33 mouse cellular contexts compared by ENCODE assay signal in the genomic region with DNA sequence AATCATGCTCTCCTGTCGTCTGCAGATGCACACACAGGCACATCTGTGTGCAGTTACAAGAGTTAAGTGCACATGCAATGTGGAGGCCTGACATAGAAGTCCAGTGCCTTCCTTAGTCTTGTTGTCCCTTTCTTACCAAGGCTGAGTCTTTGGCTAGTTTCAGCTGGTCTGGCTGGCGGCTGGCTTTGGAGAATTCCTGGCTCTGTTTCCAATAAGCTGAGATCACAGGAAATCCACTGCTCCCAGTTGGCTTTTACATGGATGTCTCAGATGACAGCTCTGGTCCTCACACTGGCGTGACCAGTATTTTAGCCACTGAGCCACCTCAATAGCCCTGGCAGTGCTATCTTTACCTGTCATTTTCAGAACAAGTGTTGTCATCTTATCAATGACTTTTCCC.
A peak's percentile ranks its signal among the peaks of the same experiment; 100 is the strongest.
DNase-seq lines count a peak whose midpoint lies in the region; ATAC-seq and TF ChIP-seq lines count a peak whose summit lies in the region.
"Had no signal": no experiment of that assay in that cellular context is flagged by ENCODE, and none has a peak within 500 bp of the region (broad histone marks: within the 10 kb centered on the region; RNA-seq: fewer than 3 reads in every experiment).

No protein-coding gene starts in this region.

- no peak for TF ChIP-seq EP300 in heart, adult 2 months (IDR thresholded peaks at IDR 0.05; ENCODE audit: insufficient read depth, low read depth, low read length)

- no peak overlapping the region for H3K4me3 ChIP-seq in heart, adult 2 months
- no peak overlapping the region for H3K4me3 ChIP-seq in heart, embryonic 10.5 days
- no peak overlapping the region for H3K4me3 ChIP-seq in forebrain, embryonic 14.5 days (ENCODE audit: low read depth, low read length)
- H3K4me3 ChIP-seq: embryonic facial prominence, embryonic 13.5 days; forebrain, embryonic 10.5 days; hindbrain, embryonic 12.5 days; intestine, embryonic 15.5 days; limb, embryonic 10.5 days; limb, embryonic 15.5 days; liver, embryonic 15.5 days; lung, embryonic 15.5 days; midbrain, embryonic 13.5 days; neural tube, embryonic 13.5 days had no signal

- intact Hi-C loops in gastrocnemius, postnatal 36 days (cut with DNase I), result no loop called here
- intact Hi-C loops in heart, adult 2 months (cut with DNase I), result no loop called here
- intact Hi-C loops in heart, postnatal 36 days (cut with DNase I), result no loop called here

- no peaks in the 10 kb centered on the region for H3K79me2 ChIP-seq in heart, adult 2 months (replicated peaks; ENCODE audit: control insufficient read depth, insufficient read depth, low read length)

- WGBS in heart, adult 2 months, result 45% methylated on average over 3 of the region's 3 CpGs
- WGBS in heart, embryonic 10.5 days, result 79% methylated on average over 3 of the region's 3 CpGs
- 88% methylated on average over 3 of the region's 3 CpGs for WGBS in forebrain, embryonic 14.5 days

- no peak overlapping the region for H3K4me2 ChIP-seq in forebrain, embryonic 14.5 days (ENCODE audit: low read length)
- H3K4me2 ChIP-seq: embryonic facial prominence, embryonic 13.5 days; hindbrain, embryonic 12.5 days; intestine, embryonic 15.5 days; limb, embryonic 15.5 days; liver, embryonic 15.5 days; lung, embryonic 15.5 days; midbrain, embryonic 13.5 days; neural tube, embryonic 13.5 days had no signal

- no peak for TF ChIP-seq POLR2A in heart, adult 2 months (IDR thresholded peaks at IDR 0.05; ENCODE audit: insufficient read depth, low read depth, low read length)

- no peak for ATAC-seq in forebrain, embryonic 14.5 days
- ATAC-seq: activated CD4-positive, CD25-positive, alpha-beta regulatory T cell, adult 4 months; forebrain, postnatal 0 days; hindbrain, postnatal 0 days; intestine, embryonic 15.5 days; midbrain, embryonic 13.5 days had no signal

- peak; percentile 18 for DNase-seq in gastrocnemius, adult 18-20 months (ENCODE audit: low spot score)
- no peak for DNase-seq in gastrocnemius, postnatal 36 days
- peak; percentile 31 to 40 for DNase-seq in heart, adult 2 months
- no peak for DNase-seq in heart, embryonic 10.5 days (ENCODE audit: low spot score)
- DNase-seq in gastrocnemius, postnatal 25 days, result peak; percentile 23
- DNase-seq in heart, postnatal 36 days, result peak; percentile 18 to 28
- no peak for DNase-seq in urinary bladder, postnatal 14 days (ENCODE audit: low spot score)
- DNase-seq in forebrain, embryonic 14.5 days (ENCODE audit: low spot score), result no peak
- DNase-seq: adrenal gland, postnatal 10 days; cerebellum, adult 9-10 months; cerebellum, postnatal 36 days; forebrain, postnatal 0 days; kidney, adult 8-10 months; kidney, postnatal 4 days; layer of hippocampus, postnatal 36 days; right cerebral cortex, postnatal 4 days; thymus, adult 2 months; thymus, postnatal 4 days had no signal

- H3K4me1 ChIP-seq in heart, adult 2 months (ENCODE audit: control insufficient read depth, insufficient read depth, low read length), result peaks cover 1% of the 10 kb centered on the region
- H3K4me1 ChIP-seq in heart, embryonic 10.5 days, result no peaks in the 10 kb centered on the region
- H3K4me1 ChIP-seq in forebrain, embryonic 14.5 days (ENCODE audit: control insufficient read depth, insufficient read depth, low read length), result peaks cover 3% of the 10 kb centered on the region; the same call in 1 of the 2 replicates
- H3K4me1 ChIP-seq: hindbrain, embryonic 12.5 days; intestine, embryonic 15.5 days; limb, embryonic 15.5 days; liver, embryonic 15.5 days; midbrain, embryonic 13.5 days; neural tube, embryonic 13.5 days had no signal

- TF ChIP-seq CTCF in heart, adult 2 months (IDR thresholded peaks at IDR 0.05), result no peak

- H3K27ac ChIP-seq in heart, adult 2 months, result no peak overlapping the region
- H3K27ac ChIP-seq in heart, embryonic 10.5 days, result no peak overlapping the region
- H3K27ac ChIP-seq in forebrain, embryonic 14.5 days (ENCODE audit: low read depth, low read length), result no peak overlapping the region
- H3K27ac ChIP-seq: embryonic facial prominence, embryonic 13.5 days; forebrain, embryonic 10.5 days; hindbrain, embryonic 12.5 days; hindbrain, postnatal 0 days; intestine, embryonic 15.5 days; kidney, postnatal 0 days; limb, embryonic 10.5 days; limb, embryonic 15.5 days; liver, embryonic 15.5 days; lung, embryonic 15.5 days; macrophage; midbrain, embryonic 13.5 days; neural tube, embryonic 13.5 days had no signal

- no peaks in the 10 kb centered on the region for H3K27me3 ChIP-seq in heart, adult 2 months (ENCODE audit: control insufficient read depth, insufficient read depth, low read length)
- H3K27me3 ChIP-seq in heart, embryonic 10.5 days (ENCODE audit: insufficient read depth, poor library complexity, severe bottlenecking), result no peaks in the 10 kb centered on the region
- H3K27me3 ChIP-seq in forebrain, embryonic 14.5 days (replicated peaks; ENCODE audit: control insufficient read depth, insufficient read depth, low read length), result no peaks in the 10 kb centered on the region
- H3K27me3 ChIP-seq: CH12.LX; embryonic facial prominence, embryonic 13.5 days; hindbrain, embryonic 12.5 days; intestine, embryonic 15.5 days; limb, embryonic 15.5 days; liver, embryonic 15.5 days; lung, embryonic 15.5 days; midbrain, embryonic 13.5 days; neural tube, embryonic 13.5 days had no signal

- no peaks in the 10 kb centered on the region for H3K36me3 ChIP-seq in heart, adult 2 months (ENCODE audit: control insufficient read depth, insufficient read depth, low read length)
- peaks cover 20% of the 10 kb centered on the region for H3K36me3 ChIP-seq in heart, embryonic 10.5 days
- no peaks in the 10 kb centered on the region for H3K36me3 ChIP-seq in forebrain, embryonic 14.5 days (ENCODE audit: control insufficient read depth, insufficient read depth, low read length)
- H3K36me3 ChIP-seq: intestine, embryonic 15.5 days; midbrain, embryonic 13.5 days; neural tube, embryonic 13.5 days had no signal

- no peaks in the 10 kb centered on the region for H3K9me3 ChIP-seq in heart, embryonic 10.5 days
- H3K9me3 ChIP-seq in forebrain, embryonic 14.5 days (replicated peaks; ENCODE audit: control insufficient read depth, low read length), result no peaks in the 10 kb centered on the region
- H3K9me3 ChIP-seq: embryonic facial prominence, embryonic 13.5 days; forebrain, embryonic 10.5 days; hindbrain, embryonic 12.5 days; intestine, embryonic 15.5 days; limb, embryonic 10.5 days; limb, embryonic 15.5 days; liver, embryonic 15.5 days; lung, embryonic 15.5 days; midbrain, embryonic 13.5 days; neural tube, embryonic 13.5 days had no signal

- H3K9ac ChIP-seq in heart, adult 2 months (ENCODE audit: low read depth, low read length), result no peak overlapping the region
- H3K9ac ChIP-seq in forebrain, embryonic 14.5 days (ENCODE audit: low read length), result no peak overlapping the region
- H3K9ac ChIP-seq: embryonic facial prominence, embryonic 13.5 days; forebrain, postnatal 0 days; hindbrain, embryonic 12.5 days; intestine, embryonic 15.5 days; limb, embryonic 15.5 days; liver, embryonic 15.5 days; lung, embryonic 15.5 days; midbrain, embryonic 13.5 days; neural tube, embryonic 13.5 days had no signal

Comparison
In these comparisons a context has a peak if more than half of its experiments do, and no peak if none do; other contexts are left out.
1. DNase-seq: peak in gastrocnemius, adult 18-20 months (single experiment), heart, adult 2 months (2 of 2), gastrocnemius, postnatal 25 days (single experiment) and heart, postnatal 36 days (2 of 2); none in gastrocnemius, postnatal 36 days (0 of 2), heart, embryonic 10.5 days (single experiment), urinary bladder, postnatal 14 days (single experiment) and forebrain, embryonic 14.5 days (single experiment).